Mouse (Mus musculus) megakaryocyte, embryonic 14.5 days (primary cell): ENCODE results near the gene Ppil1.

ENCODE experiments used
- FLI1 ChIP-seq: IDR thresholded peaks from 2 replicates; pipeline ENCODE4 v1.6.1; 2012; ENCODE audit warnings: low read length, inconsistent platforms, mixed read lengths
- GATA1 ChIP-seq: IDR thresholded peaks from 3 replicates; pipeline ENCODE4 v1.6.1; 2012; ENCODE audit warnings: mixed read lengths, low read length, inconsistent platforms, borderline replicate concordance

DNA sequence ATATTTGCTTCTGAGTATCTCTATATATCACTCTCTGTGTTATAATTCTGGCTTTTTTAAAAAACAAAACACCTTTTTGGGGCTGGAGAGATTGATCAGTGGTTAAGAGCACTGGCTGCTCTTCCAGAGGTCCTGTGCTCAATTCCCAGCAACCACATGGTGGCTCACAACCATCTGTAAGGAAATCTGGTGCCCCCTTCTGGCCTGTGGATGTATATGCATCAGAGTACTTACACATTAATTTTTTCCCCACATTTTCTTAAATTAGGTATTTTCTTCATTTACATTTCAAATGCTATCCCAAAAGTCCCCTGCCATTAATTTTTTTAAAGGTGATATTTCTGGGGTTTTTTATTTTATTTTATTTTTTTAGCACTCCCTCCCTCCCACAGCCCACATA lies 49.3 kb upstream of the Ppil1 start:
- TF ChIP-seq GATA1 (no peak), FLI1 (no peak)
